In genomic region chr11:81841001-81841400, GRCm38 (mm10) we compare ENCODE assay signal across 23 mouse cellular contexts. TPM values are rescaled to one million over a fixed set of nuclear protein-coding genes. Genes with fewer than 3 reads are reported as not detected.
DNase-seq lines count a peak whose midpoint lies in the region; ATAC-seq and TF ChIP-seq lines count a peak whose summit lies in the region.
"Had no signal": no experiment of that assay in that cellular context is flagged by ENCODE, and none has a peak within 500 bp of the region (broad histone marks: within the 10 kb centered on the region; RNA-seq: fewer than 3 reads in every experiment).

No protein-coding gene starts in this region.

- no peak for TF ChIP-seq EP300 in lung, postnatal 0 days (IDR thresholded peaks at IDR 0.05)

- H3K4me1 ChIP-seq in lung, postnatal 0 days (ENCODE audit: insufficient read depth, low read depth, low read length): no peaks in the 10 kb centered on the region
- H3K4me1 ChIP-seq: embryonic facial prominence, embryonic 13.5 days; heart, embryonic 13.5 days had no signal

- no peak for ATAC-seq in lung, postnatal 0 days
- ATAC-seq: CD4-positive, CD25-positive, alpha-beta regulatory T cell, adult 4 months; forebrain, embryonic 16.5 days had no signal

- no peaks in the 10 kb centered on the region for H3K27me3 ChIP-seq in lung, postnatal 0 days (replicated peaks; ENCODE audit: insufficient read depth, low read length)
- H3K27me3 ChIP-seq: embryonic facial prominence, embryonic 13.5 days; forebrain, embryonic 12.5 days; heart, embryonic 13.5 days had no signal

- H3K4me2 ChIP-seq in lung, postnatal 0 days (replicated peaks; ENCODE audit: low read depth, low read length): no peak overlapping the region
- H3K4me2 ChIP-seq: embryonic facial prominence, embryonic 13.5 days; forebrain, embryonic 12.5 days; heart, embryonic 13.5 days had no signal

- no peak overlapping the region for H3K4me3 ChIP-seq in lung, postnatal 0 days (ENCODE audit: low read depth, low read length)
- H3K4me3 ChIP-seq: embryonic facial prominence, embryonic 13.5 days; forebrain, embryonic 12.5 days; heart, embryonic 13.5 days had no signal

- no peak overlapping the region for H3K27ac ChIP-seq in lung, postnatal 0 days (ENCODE audit: low read length)
- H3K27ac ChIP-seq: embryonic facial prominence, embryonic 13.5 days; forebrain, embryonic 12.5 days; heart, embryonic 13.5 days had no signal

- no peak for TF ChIP-seq CTCF in lung, postnatal 0 days (IDR thresholded peaks at IDR 0.05)

- DNase-seq in kidney, adult 9 months: peak; percentile 73
- no peak for DNase-seq in kidney, adult 18-20 months
- DNase-seq in lung, postnatal 0 days (ENCODE audit: low spot score): peak; percentile 23
- DNase-seq in lung, postnatal 4 days: no peak
- peak; percentile 26 for DNase-seq in adipocyte (ENCODE audit: low spot score)
- peak; percentile 18 to 73 for DNase-seq in kidney, postnatal 36 days
- DNase-seq in urinary bladder, adult 2 months (ENCODE audit: low spot score): no peak
- no peak for DNase-seq in layer of hippocampus, postnatal 25 days (ENCODE audit: extremely low spot score in 1 of 2, low spot score in 1 of 2)
- DNase-seq: adrenal gland, postnatal 14 days; B cell, adult 2 months; cerebellum, adult 11-12 months; cerebellum, adult 9-10 months; cerebellum, postnatal 25 days; gastrocnemius, postnatal 14 days; heart, postnatal 36 days had no signal

- H3K9ac ChIP-seq in lung, postnatal 0 days (replicated peaks; ENCODE audit: low read depth): no peak overlapping the region
- H3K9ac ChIP-seq: embryonic facial prominence, embryonic 13.5 days; forebrain, embryonic 12.5 days; heart, embryonic 13.5 days had no signal

- 18% methylated on average over 2 of the region's 2 CpGs for WGBS in lung, postnatal 0 days

- no peaks in the 10 kb centered on the region for H3K9me3 ChIP-seq in lung, postnatal 0 days (ENCODE audit: low read length)
- H3K9me3 ChIP-seq: embryonic facial prominence, embryonic 13.5 days; forebrain, embryonic 12.5 days; heart, embryonic 13.5 days had no signal

- no peaks in the 10 kb centered on the region for H3K36me3 ChIP-seq in lung, postnatal 0 days (ENCODE audit: insufficient read depth, low read length)
- H3K36me3 ChIP-seq: embryonic facial prominence, embryonic 13.5 days; forebrain, embryonic 12.5 days; G1E; heart, embryonic 13.5 days had no signal

RNA-seq across cellular contexts. Expression of gene 5530401A14Rik, which starts 19.5 kb away (rescaled TPM):
- polyA plus RNA-seq in lung, postnatal 0 days (2015; fragmentation: Nextera tagmentation; extraction: Ambion mirVana): not detected in 2 replicates
- not detected in 2 replicates for polyA plus RNA-seq in urinary bladder, adult 2 months (2012; rRNA removed)
- under 1 TPM; 0.12 to 0.15 TPM for total RNA-seq in layer of hippocampus, postnatal 25 days (2021)
- total RNA-seq: adrenal gland, postnatal 14 days; granulocyte monocyte progenitor cell, adult 5-6 weeks had no signal
- polyA plus RNA-seq: CD4-positive, CD25-positive, alpha-beta regulatory T cell, adult 4 months; G1E; heart, embryonic 13.5 days; heart, postnatal 0 days had no signal

Comparison
In these comparisons a context has a peak if more than half of its experiments do, and no peak if none do; other contexts are left out.
1. DNase-seq: peak in kidney, adult 9 months (single experiment), lung, postnatal 0 days (single experiment), adipocyte (single experiment) and kidney, postnatal 36 days (2 of 2); none in kidney, adult 18-20 months (single experiment), lung, postnatal 4 days (0 of 2), urinary bladder, adult 2 months (single experiment) and layer of hippocampus, postnatal 25 days (0 of 2).